Mouse (Mus musculus) CH12.LX (cell line): ENCODE results near the gene Ednra. TPM values are rescaled to one million over a fixed set of nuclear protein-coding genes. Genes with fewer than 3 reads are reported as not detected.

Source experiments
- DNase-seq: peaks from one replicate; pipeline ENCODE4 v3.0.0-alpha.2; 2013; ENCODE audit errors: extremely low read depth
- H3K27ac ChIP-seq: 2 replicates; pipeline ENCODE4 v1.5.1; 2012; ENCODE audit warnings: low read depth, mild to moderate bottlenecking, control low read depth, moderate library complexity; ENCODE audit not compliant: insufficient read depth
- H3K27me3 ChIP-seq: replicated peaks from 2 replicates; pipeline ENCODE3; 2012; ENCODE audit warnings: inconsistent platforms
- H3K36me3 ChIP-seq, 2 experiments: replicated peaks in 1 of 2; 2 replicates each; pipeline versions ENCODE3 to v1.6.1; 2012; ENCODE audit warnings: inconsistent platforms in 1 of 2, low read length in 1 of 2, mild to moderate bottlenecking in 1 of 2, mixed read lengths in 1 of 2, moderate library complexity in 1 of 2; ENCODE audit not compliant: control insufficient read depth in 1 of 2, insufficient read depth in 1 of 2
- H3K4me1 ChIP-seq, 2 experiments: 2 replicates each; pipeline ENCODE4 v1.6.1; 2012; ENCODE audit warnings: inconsistent platforms in 1 of 2, moderate library complexity in 1 of 2; ENCODE audit not compliant: insufficient read depth in 2 of 2, control insufficient read depth in 1 of 2
- H3K4me2 ChIP-seq: 2 replicates; pipeline ENCODE4 v1.6.1; 2012; ENCODE audit warnings: low read depth, mild to moderate bottlenecking, control low read depth; ENCODE audit not compliant: poor library complexity, insufficient read depth, severe bottlenecking
- H3K4me3 ChIP-seq, 3 experiments: fragments of 150-350 bp in 1 of 3; sonication (generic) in 1 of 3; replicated peaks in 1 of 3; 2 replicates each; pipeline versions ENCODE3 to v1.5.1; 2011 to 2012; ENCODE audit warnings: low read depth in 2 of 3, low read length in 2 of 3, mild to moderate bottlenecking in 2 of 3, moderate library complexity in 2 of 3, control low read depth in 1 of 3, improper control_type of control experiment in 1 of 3, inconsistent platforms in 1 of 3, mixed read lengths in 1 of 3; ENCODE audit not compliant: poor library complexity in 1 of 3
- H3K79me2 ChIP-seq: replicated peaks from 2 replicates; pipeline ENCODE4 v1.6.1; 2012; ENCODE audit warnings: mild to moderate bottlenecking, moderate library complexity; ENCODE audit not compliant: control insufficient read depth, poor library complexity, insufficient read depth, severe bottlenecking; ENCODE audit errors: extremely low read depth
- H3K9ac ChIP-seq: 2 replicates; pipeline ENCODE4 v1.6.1; 2012; ENCODE audit warnings: low read depth, mild to moderate bottlenecking, control low read depth, moderate library complexity; ENCODE audit not compliant: insufficient read depth
- H3K9me3 ChIP-seq: replicated peaks from 2 replicates; pipeline ENCODE3; 2012; ENCODE audit warnings: low read length, inconsistent platforms, mixed read lengths
- CHD2 ChIP-seq: IDR thresholded peaks from 2 replicates; pipeline ENCODE4 v1.6.1; 2011; ENCODE audit warnings: low read length, improper control_type of control experiment
- ELF1 ChIP-seq: IDR thresholded peaks from 2 replicates; pipeline ENCODE4 v1.6.1; 2014; ENCODE audit warnings: low read depth, mild to moderate bottlenecking, inconsistent platforms, low read length, improper control_type of control experiment
- GABPA ChIP-seq: IDR thresholded peaks from 2 replicates; pipeline ENCODE4 v1.6.1; 2012; ENCODE audit warnings: low read depth, low read length, improper control_type of control experiment, inconsistent platforms; ENCODE audit not compliant: insufficient replicate concordance
- MAFK ChIP-seq: IDR thresholded peaks from 2 replicates; pipeline ENCODE4 v1.6.1; 2011; ENCODE audit warnings: low read length, improper control_type of control experiment; ENCODE audit not compliant: insufficient replicate concordance
- MAZ ChIP-seq: IDR thresholded peaks from 2 replicates; pipeline ENCODE4 v1.6.1; 2012; ENCODE audit warnings: low read depth, mild to moderate bottlenecking, inconsistent platforms, low read length, improper control_type of control experiment, moderate library complexity
- MXI1 ChIP-seq: IDR thresholded peaks from 2 replicates; pipeline ENCODE4 v1.6.1; 2011; ENCODE audit warnings: mild to moderate bottlenecking, low read depth, low read length, improper control_type of control experiment
- MYC ChIP-seq: IDR thresholded peaks from 2 replicates; pipeline ENCODE4 v1.6.1; 2011; ENCODE audit warnings: low read depth, mild to moderate bottlenecking, improper control_type of control experiment, low read length
- PAX5 ChIP-seq: IDR thresholded peaks from 2 replicates; pipeline ENCODE4 v1.6.1; 2012; ENCODE audit warnings: low read length, inconsistent platforms, mixed read lengths
- POLR2A ChIP-seq: IDR thresholded peaks from 2 replicates; pipeline ENCODE4 v1.6.1; 2011; ENCODE audit warnings: low read depth, mild to moderate bottlenecking, improper control_type of control experiment, low read length
- POLR2AphosphoS2 ChIP-seq: IDR thresholded peaks from 2 replicates; pipeline ENCODE4 v1.6.1; 2011; ENCODE audit warnings: low read depth, low read length, improper control_type of control experiment
- UBTF ChIP-seq: IDR thresholded peaks from 2 replicates; pipeline ENCODE4 v1.6.1; 2012; ENCODE audit warnings: low read depth, mild to moderate bottlenecking, inconsistent platforms, low read length, improper control_type of control experiment, moderate library complexity
- USF1 ChIP-seq: IDR thresholded peaks from 2 replicates; pipeline ENCODE4 v1.6.1; 2014; ENCODE audit warnings: low read depth, mild to moderate bottlenecking, inconsistent platforms, low read length, improper control_type of control experiment
- ZNF384 ChIP-seq: IDR thresholded peaks from 2 replicates; pipeline ENCODE4 v1.6.1; 2012; ENCODE audit warnings: low read depth, low read length, improper control_type of control experiment, inconsistent platforms
- dilution Hi-C: fragments of 300-500 bp; cut with MboI; formaldehyde crosslinking; loops from 2 replicates; pipeline ENCODE4 v1.14.3; 2020; ENCODE audit warnings: low sequenced_read_pairs; ENCODE audit not compliant: extremely low pct_unique_long_range_greater_than_20kb, extremely low pct_ligation_motif_present
- in situ Hi-C: fragments of 300-500 bp; cut with MboI; formaldehyde crosslinking; loops from 3 replicates; pipeline ENCODE4 v1.14.3; 2019; ENCODE audit warnings: low sequenced_read_pairs, low pct_ligation_motif_present, low pct_unique_long_range_greater_than_20kb, mixed read lengths
- polyA plus RNA-seq: library from polyadenylated mRNA; unstranded; fragments of >175 nt; gene quantifications from 2 replicates; pipeline ENCODE4 v1.2.1, GENCODE M21; 2012; ENCODE audit warnings: low read depth; ENCODE audit not compliant: insufficient read length
- total RNA-seq, 2 experiments: library from RNA; depleted of rRNA; stranded (reverse); fragments of 300-350 nt in 1 of 2; fragments of >200 nt in 1 of 2; gene quantifications; 2 replicates each; pipeline ENCODE4 v1.2.3; 2012 to 2014

Gene Ednra
- total and polyA plus RNA-seq, 3 experiments = 0.08 to 0.09 TPM; not detected in 1

DNA sequence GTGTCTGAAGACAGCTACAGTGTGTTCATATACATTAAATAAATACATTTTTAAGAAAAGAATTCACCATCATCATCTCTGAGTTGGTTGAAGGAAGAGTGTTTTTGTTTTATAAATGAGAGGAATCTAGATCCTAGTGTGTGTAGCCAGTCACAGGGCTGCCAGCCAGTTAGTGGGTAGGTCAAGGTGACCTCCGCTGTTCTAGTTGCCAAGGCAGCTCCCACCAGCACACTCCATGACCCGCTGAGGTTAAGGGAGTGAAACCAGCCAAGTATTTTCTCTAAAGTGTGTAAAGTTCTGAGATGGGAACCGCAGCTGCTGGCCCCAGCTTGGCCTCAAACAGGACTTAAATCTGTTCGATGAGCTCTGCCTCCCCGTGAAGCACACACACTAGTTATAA is 44.7 kb upstream of the Ednra start:
- no peak overlapping the region for H3K4me3 ChIP-seq
- H3K4me2 ChIP-seq = no peak overlapping the region
- no peaks in the 10 kb centered on the region for H3K27me3 ChIP-seq
- H3K9me3 ChIP-seq = no peaks in the 10 kb centered on the region
- no peaks in the 10 kb centered on the region for H3K4me1 ChIP-seq
- H3K9ac ChIP-seq = no peak overlapping the region
- TF ChIP-seq USF1 (no peak), ELF1 (no peak), POLR2AphosphoS2 (no peak)
- dilution Hi-C loops = no loop called here
- no peak for DNase-seq
- H3K36me3 ChIP-seq = no peaks in the 10 kb centered on the region
- in situ Hi-C loops = no loop called here
- no peaks in the 10 kb centered on the region for H3K79me2 ChIP-seq
- H3K27ac ChIP-seq = no peak overlapping the region

DNA sequence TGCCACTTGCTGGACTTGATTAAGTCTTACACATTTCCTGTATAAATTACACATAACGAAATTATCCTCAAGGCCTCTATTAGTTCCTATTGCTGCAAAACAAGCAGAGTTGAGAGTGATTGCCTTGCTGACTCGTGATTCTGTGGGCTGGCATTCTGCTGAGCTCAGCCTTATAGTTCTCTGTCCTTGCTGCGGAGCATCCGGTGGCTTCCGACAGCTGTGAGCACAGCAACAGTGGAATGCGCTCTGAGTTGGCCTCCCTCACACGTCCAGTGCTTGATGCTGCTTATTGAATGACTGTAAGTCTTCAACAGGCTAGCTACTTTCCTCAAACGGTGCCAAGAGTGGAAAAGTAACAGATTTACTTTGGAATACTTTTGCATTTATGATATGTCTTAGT is 40.0 kb upstream of the Ednra start:
- no peak for TF ChIP-seq PAX5
- no peak for TF ChIP-seq POLR2A
- dilution Hi-C loops (no loop called here), in situ Hi-C loops (no loop called here)
- Histone ChIP-seq H3K9ac (no peak overlapping the region), H3K4me1 (no peaks in the 10 kb centered on the region), H3K27ac (no peak overlapping the region), H3K27me3 (no peaks in the 10 kb centered on the region), H3K36me3 (no peaks in the 10 kb centered on the region), H3K4me2 (no peak overlapping the region), H3K4me3 (no peak overlapping the region), H3K9me3 (no peaks in the 10 kb centered on the region), H3K79me2 (no peaks in the 10 kb centered on the region)
- DNase-seq = no peak

DNA sequence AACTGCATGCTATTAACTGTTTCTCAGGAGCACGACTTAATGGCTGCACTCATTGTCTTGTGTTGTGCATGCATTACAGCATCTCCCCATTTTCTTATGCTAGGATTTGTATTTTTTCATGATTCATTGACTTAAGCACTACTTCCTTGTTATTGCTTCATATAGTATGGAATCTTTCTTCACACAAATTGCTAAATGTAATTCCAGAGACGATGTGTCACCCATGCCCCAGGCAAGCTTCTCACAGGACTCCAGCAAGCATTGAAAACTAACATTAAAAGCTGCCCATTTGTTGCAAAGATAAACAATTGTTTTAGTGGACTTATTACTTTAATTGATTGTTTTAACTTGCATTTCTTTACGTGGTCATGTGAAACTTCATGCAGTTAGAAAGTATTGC is 38.7 kb upstream of the Ednra start:
- no peaks in the 10 kb centered on the region for H3K4me1 ChIP-seq
- H3K4me2 ChIP-seq = no peak overlapping the region
- dilution Hi-C loops = no loop called here
- no peaks in the 10 kb centered on the region for H3K9me3 ChIP-seq
- no peaks in the 10 kb centered on the region for H3K36me3 ChIP-seq
- H3K79me2 ChIP-seq = no peaks in the 10 kb centered on the region
- H3K4me3 ChIP-seq = no peak overlapping the region
- H3K9ac ChIP-seq = no peak overlapping the region
- no peak for DNase-seq
- no peak overlapping the region for H3K27ac ChIP-seq
- no peaks in the 10 kb centered on the region for H3K27me3 ChIP-seq
- in situ Hi-C loops = no loop called here
- no peak for TF ChIP-seq UBTF
- TF ChIP-seq MXI1 = no peak
- TF ChIP-seq POLR2AphosphoS2 = no peak

DNA sequence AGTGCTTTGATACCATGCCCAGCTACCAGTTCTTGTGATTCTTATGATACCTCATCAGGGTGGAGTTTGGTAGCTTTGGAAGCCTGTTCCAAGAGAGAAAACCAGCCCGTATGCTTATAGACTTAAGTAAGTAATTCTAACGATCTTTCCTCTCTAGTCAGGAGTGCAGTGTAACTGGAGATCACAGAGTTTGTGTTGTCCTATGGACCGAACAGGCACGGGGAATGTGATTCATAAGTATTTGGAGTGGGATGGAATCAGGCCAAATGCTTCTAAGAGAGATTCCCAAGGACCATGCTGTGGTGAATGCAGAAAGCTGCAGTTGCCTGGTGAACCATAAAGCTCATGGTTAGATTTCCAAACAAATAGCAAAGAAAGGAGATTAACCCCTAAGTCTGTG is 31.2 kb upstream of the Ednra start:
- in situ Hi-C loops (no loop called here), dilution Hi-C loops (no loop called here)
- H3K27ac ChIP-seq = no peak overlapping the region
- H3K27me3 ChIP-seq = no peaks in the 10 kb centered on the region
- H3K4me3 ChIP-seq = no peak overlapping the region
- no peak overlapping the region for H3K9ac ChIP-seq
- no peaks in the 10 kb centered on the region for H3K9me3 ChIP-seq
- H3K79me2 ChIP-seq = no peaks in the 10 kb centered on the region
- no peak for DNase-seq
- H3K36me3 ChIP-seq = no peaks in the 10 kb centered on the region
- H3K4me1 ChIP-seq = no peaks in the 10 kb centered on the region
- no peak overlapping the region for H3K4me2 ChIP-seq
- TF ChIP-seq MAZ (no peak), MAFK (no peak), POLR2A (no peak), USF1 (no peak), CHD2 (no peak), MYC (no peak), ZNF384 (no peak), GABPA (no peak)
